Mouse (Mus musculus): Measurements from ENCODE around the gene Gm4767. TPM values are rescaled to one million over a fixed set of nuclear protein-coding genes. Genes with fewer than 3 reads are reported as not detected.
"Not testable (repeated sequence)": the region's sequence is repeated elsewhere in the genome, so short reads cannot be mapped to it uniquely, and the experiment has no call there.

Gm4767 gene
- total RNA-seq (2021): 1 to 10 TPM in 1 of 2 experiments, under 1 TPM in 1; 0.52 to 1.1 TPM
- long read RNA-seq, experiment 1: 0 reads
- long read RNA-seq, experiment 2: 0 reads

- DNase-seq; intact Hi-C loops (cut with DNase I): not testable (repeated sequence)
Observed at GRCm38 (mm10) chr10:81811899-81812298, at the start of gene Gm4767. Gene Gm4767, plus strand, starts transcription at chr10:81812186.

GRCm38 (mm10) chr10:81770506-81771403, 41.2 kb upstream of the Gm4767 start, which contains the start of gene Gm3055:
Gene Gm3055, minus strand, starts transcription at chr10:81771161.
- DNase-seq; intact Hi-C loops (cut with DNase I): not testable (repeated sequence)

GRCm38 (mm10) chr10:81771404-81771777, 40.6 kb upstream of the Gm4767 start:
- intact Hi-C loops (cut with DNase I); DNase-seq: not testable (repeated sequence)

- DNase-seq; intact Hi-C loops (cut with DNase I): not testable (repeated sequence)
Observed at GRCm38 (mm10) chr10:81846219-81846618, 34.2 kb downstream of the Gm4767 start.

GRCm38 (mm10) chr10:81863409-81864407, 51.7 kb downstream of the Gm4767 start, which contains the start of gene Gm32687:
Gene Gm32687, plus strand, starts transcription at chr10:81863934.
- intact Hi-C loops (cut with DNase I): not testable (repeated sequence)
- peak in 1 of 2 experiments; percentile 7 for DNase-seq

Other genes starting within 250 kb of the Gm4767 start
- 1 to 10 TPM; 4.4 to 4.7 TPM for gene Tle2, start 237.6 kb upstream of the Gm4767 start, total RNA-seq (2021)
- 1 to 10 TPM; 4.2 to 4.9 TPM for gene Tle6, start 211.1 kb upstream of the Gm4767 start, total RNA-seq (2021)
- gene BC025920, start 205.9 kb upstream of the Gm4767 start, total RNA-seq (2021): 1 to 10 TPM; 2.3 TPM
- gene Sirt6, start 184.4 kb upstream of the Gm4767 start, total RNA-seq (2021): 1 to 10 TPM; 3.5 to 4.1 TPM
- 1 to 10 TPM; 7.0 to 8.7 TPM for gene Ankrd24, start 183.6 kb upstream of the Gm4767 start, total RNA-seq (2021)
- gene Gm10778, start 163.1 kb upstream of the Gm4767 start, total RNA-seq (2021): 1 to 10 TPM; 1.2 to 1.6 TPM
- gene Zfp433, start 107.4 kb upstream of the Gm4767 start, total RNA-seq (2021): 1 to 10 TPM; 4.4 to 6.0 TPM
- gene Gm3055, start 41.0 kb upstream of the Gm4767 start, total RNA-seq (2021): under 1 TPM in 1 of 2 experiments, not detected in 1; 0.38 TPM
- 1 to 10 TPM; 1.1 to 1.9 TPM for gene Gm32687, start 51.7 kb downstream of the Gm4767 start, total RNA-seq (2021)
- gene Zfp781, start 118.3 kb downstream of the Gm4767 start, total RNA-seq (2021): under 1 TPM; 0.33 to 0.42 TPM
- 1 to 10 TPM; 1.5 to 1.7 TPM for gene Zfp873, start 235.9 kb downstream of the Gm4767 start, total RNA-seq (2021)